Mouse (Mus musculus): ENCODE results near the gene Cmtm5. TPM values are rescaled to one million over a fixed set of nuclear protein-coding genes. Genes with fewer than 3 reads are reported as not detected.

Cmtm5 gene
- total and polyA plus RNA-seq, 2 experiments from 2014 or later: 19.9 to 22.7 TPM

DNA sequence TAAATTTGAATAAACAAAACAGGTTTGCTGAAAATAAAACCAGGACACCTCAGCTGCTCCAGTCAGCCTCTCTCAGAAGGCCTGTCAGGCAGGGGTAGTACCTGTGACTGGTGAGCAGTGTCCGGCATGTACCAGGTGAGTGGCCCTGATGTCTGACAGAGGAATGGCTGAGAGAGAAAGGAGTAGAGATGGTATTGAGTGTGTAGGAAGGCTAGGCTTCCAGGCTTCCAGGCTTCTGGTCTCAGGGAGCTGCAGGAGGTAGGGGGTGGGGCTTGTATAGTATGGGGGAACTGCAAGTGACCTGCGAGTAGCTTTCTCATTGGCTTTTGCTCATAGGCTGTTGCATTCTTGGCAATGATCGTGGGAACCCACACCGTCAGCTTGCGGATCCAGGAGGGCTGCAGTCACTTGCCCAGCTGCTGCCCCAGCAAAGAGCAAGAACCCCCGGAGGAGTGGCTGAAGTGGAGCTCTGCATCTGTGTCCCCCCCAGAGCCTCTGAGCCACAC lies 3.4 kb upstream of the Cmtm5 start, which contains the start of gene Il25:
Gene Il25, plus strand, starts transcription at position 51 of the 506 bp plus-strand sequence.
- DNase-seq (no peak), ATAC-seq (no peak)
- H3K9ac ChIP-seq: no peak within 1 kb of the TSS
- 34% methylated on average over 6 of the region's 6 CpGs for WGBS
- no peaks in the 10 kb centered on the region for H3K36me3 ChIP-seq (ENCODE audit: insufficient read depth)
- H3K4me3 ChIP-seq (ENCODE audit: low read depth, low read length): no peak within 1 kb of the TSS
- no peaks in the 10 kb centered on the region for H3K4me1 ChIP-seq (ENCODE audit: insufficient read depth)
- no peak within 1 kb of the TSS for H3K4me2 ChIP-seq (ENCODE audit: low read depth)
- no peak within 1 kb of the TSS for H3K27ac ChIP-seq (ENCODE audit: low read depth, low read length)
- TF ChIP-seq CTCF (IDR thresholded peaks at IDR 0.05; ENCODE audit: low read depth): no peak
- H3K9me3 ChIP-seq (ENCODE audit: low read length): no peaks in the 10 kb centered on the region
- no peaks in the 10 kb centered on the region for H3K27me3 ChIP-seq (ENCODE audit: insufficient read depth, low read length)

DNA sequence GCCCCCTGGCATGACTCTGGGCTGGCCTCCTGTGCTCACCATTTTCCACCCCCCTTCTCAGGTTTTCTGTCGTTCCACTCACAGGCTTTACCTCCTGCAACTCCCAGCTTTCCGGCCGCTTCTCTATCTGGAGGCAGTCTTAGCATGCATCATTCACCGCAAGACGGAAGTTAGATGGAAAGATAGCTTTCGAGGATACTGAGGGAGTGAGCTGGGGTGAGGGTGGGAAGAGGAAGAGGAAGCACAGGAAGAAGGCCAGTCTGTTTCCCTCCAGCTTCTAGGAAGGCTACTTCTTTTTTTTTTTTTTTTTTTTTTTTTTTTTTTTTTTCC lies 735 bp downstream of the Cmtm5 start:
- TF ChIP-seq CTCF (IDR thresholded peaks at IDR 0.05; ENCODE audit: low read depth): no peak
- no peak for DNase-seq
- no peaks in the 10 kb centered on the region for H3K4me1 ChIP-seq (ENCODE audit: insufficient read depth)
- no peak overlapping the region for H3K9ac ChIP-seq
- peak overlapping the region; percentile 71; the same call in 1 of the 2 replicates for H3K27ac ChIP-seq (ENCODE audit: low read depth, low read length)
- no peak overlapping the region for H3K4me2 ChIP-seq (ENCODE audit: low read depth)
- no peaks in the 10 kb centered on the region for H3K27me3 ChIP-seq (ENCODE audit: insufficient read depth, low read length)
- WGBS: 73% methylated on average over 6 of the region's 6 CpGs
- H3K4me3 ChIP-seq (ENCODE audit: low read depth, low read length): no peak overlapping the region
- ATAC-seq: no peak
- H3K36me3 ChIP-seq (ENCODE audit: insufficient read depth): no peaks in the 10 kb centered on the region
- H3K9me3 ChIP-seq (ENCODE audit: low read length): no peaks in the 10 kb centered on the region

DNA sequence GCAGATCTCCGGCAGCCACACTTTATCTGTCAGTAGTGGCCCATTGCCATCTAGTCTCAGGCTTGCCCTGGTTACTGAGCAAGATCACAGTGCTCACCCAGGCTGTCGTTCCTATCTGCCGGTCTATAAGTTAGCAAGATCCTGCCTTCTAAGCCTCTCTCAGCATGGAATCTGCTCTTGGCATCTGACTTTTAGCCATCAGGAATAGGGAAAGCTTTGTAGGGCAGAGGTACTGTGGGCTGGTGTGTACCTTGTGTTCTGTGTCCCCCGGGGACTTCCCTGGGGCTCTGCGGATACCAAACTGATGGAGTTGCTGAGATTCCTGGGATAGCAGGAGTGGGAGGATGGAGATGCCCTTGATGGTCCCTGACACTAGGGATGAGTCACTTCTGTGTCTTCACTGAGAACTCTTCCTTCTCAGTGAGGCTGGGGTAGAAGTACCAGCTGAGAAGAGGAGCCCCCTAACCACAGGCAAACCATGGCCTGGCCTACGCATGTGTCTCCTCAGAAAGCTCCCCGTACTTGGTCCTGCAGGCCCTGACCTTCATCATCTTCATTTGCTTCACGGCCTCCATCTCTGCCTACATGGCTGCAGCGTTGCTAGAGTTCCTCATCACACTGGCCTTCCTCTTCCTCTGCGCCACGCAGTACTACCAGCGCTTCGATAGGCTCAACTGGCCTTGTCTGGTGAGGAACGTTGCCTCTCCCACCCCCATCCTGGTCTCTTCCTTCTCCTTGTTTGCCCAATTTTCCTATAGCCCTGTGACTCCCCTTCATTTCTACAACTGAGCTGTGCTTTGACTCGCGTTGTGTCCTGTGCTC lies 1.5 kb downstream of the Cmtm5 start:
- H3K9ac ChIP-seq: no peak overlapping the region
- WGBS: 89% methylated on average over 16 of the region's 16 CpGs
- no peak for DNase-seq
- no peaks in the 10 kb centered on the region for H3K9me3 ChIP-seq (ENCODE audit: low read length)
- ATAC-seq: no peak
- no peaks in the 10 kb centered on the region for H3K27me3 ChIP-seq (ENCODE audit: insufficient read depth, low read length)
- no peaks in the 10 kb centered on the region for H3K4me1 ChIP-seq (ENCODE audit: insufficient read depth)
- no peak overlapping the region for H3K4me2 ChIP-seq (ENCODE audit: low read depth)
- no peaks in the 10 kb centered on the region for H3K36me3 ChIP-seq (ENCODE audit: insufficient read depth)
- no peak for TF ChIP-seq CTCF (IDR thresholded peaks at IDR 0.05; ENCODE audit: low read depth)
- H3K27ac ChIP-seq (ENCODE audit: low read depth, low read length): no peak overlapping the region
- H3K4me3 ChIP-seq (ENCODE audit: low read depth, low read length): no peak overlapping the region

DNA sequence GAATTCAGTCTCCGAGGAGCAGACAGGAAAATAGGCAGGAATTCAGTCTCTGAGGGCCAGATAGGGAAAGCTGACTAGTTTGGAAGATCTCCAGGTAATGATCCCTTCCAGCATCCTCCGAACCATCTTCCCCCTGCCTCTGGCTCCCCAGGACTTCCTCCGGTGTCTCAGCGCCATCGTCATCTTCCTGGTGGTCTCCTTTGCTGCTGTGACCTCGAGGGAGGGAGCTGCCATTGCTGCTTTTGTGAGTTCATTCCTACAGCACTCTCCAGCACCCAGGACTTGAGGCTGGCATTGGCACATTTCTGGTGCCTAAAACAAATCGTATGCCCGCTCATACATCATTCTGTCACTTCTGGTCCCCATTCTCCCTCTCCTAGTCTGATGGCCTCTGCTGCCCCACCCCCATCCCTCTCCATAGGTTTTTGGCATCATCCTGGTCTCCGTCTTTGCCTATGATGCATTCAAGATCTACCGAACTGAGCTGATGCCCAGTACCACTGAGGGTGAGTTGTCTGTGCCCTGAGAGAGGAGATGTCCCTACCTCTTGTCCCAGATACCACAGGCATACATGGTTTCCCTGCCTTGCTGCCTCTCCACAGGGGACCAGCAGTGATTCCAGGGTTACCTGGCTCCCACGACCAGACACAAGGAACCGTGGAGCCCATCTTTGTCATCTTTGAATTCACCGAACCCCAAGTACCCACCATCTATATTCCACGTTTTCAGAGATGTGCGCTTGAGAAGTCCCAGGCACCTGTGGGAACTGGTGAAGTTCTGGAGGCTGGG lies 2.6 kb downstream of the Cmtm5 start:
- Histone ChIP-seq H3K27me3 (ENCODE audit: insufficient read depth, low read length) (no peaks in the 10 kb centered on the region), H3K36me3 (ENCODE audit: insufficient read depth) (no peaks in the 10 kb centered on the region), H3K27ac (ENCODE audit: low read depth, low read length) (no peak overlapping the region), H3K9ac (no peak overlapping the region), H3K4me1 (ENCODE audit: insufficient read depth) (no peaks in the 10 kb centered on the region), H3K4me2 (ENCODE audit: low read depth) (no peak overlapping the region), H3K4me3 (ENCODE audit: low read depth, low read length) (no peak overlapping the region), H3K9me3 (ENCODE audit: low read length) (no peaks in the 10 kb centered on the region)
- WGBS: 81% methylated on average over 15 of the region's 15 CpGs
- no peak for DNase-seq
- TF ChIP-seq CTCF (IDR thresholded peaks at IDR 0.05; ENCODE audit: low read depth): no peak
- ATAC-seq: no peak

DNA sequence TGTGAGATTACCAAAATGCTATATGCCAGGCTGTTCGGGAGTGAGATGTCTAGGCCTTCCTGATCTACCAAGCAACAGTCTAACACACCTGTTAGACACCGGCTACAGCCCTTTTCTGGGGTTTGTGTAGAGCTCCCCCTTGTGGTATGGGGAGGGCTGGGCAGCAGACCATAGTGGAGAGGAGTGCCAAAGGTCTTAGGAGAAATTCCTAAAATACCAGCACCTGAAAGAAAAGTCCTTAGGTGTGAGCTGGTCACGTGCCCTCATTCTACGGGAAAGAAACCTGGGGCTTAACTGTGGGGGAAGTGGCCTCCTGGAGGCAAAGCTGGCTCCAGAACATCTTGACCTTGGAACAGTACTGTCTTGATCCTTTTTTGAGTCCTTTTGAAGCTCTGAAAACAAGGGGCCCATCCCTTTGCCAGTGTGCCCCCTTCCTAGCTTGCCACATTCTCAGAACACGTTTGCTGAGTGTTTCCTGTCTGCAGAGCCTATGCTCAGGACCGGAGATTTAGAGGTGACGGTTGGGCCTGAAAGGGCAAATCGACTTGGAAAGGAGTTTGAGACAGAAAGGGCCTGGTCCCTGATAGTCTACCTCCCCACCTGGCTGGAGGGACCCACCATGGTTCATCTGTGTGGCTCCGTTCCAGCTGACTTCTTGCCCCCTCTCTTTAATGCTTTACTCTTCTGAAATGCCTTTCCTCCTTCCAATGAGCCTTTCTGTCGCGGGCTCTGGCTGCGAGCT lies 3.5 kb downstream of the Cmtm5 start:
- DNase-seq: peak; percentile 39
- H3K9me3 ChIP-seq (ENCODE audit: low read length): no peaks in the 10 kb centered on the region
- H3K4me2 ChIP-seq (ENCODE audit: low read depth): no peak overlapping the region
- peak; percentile 70 for TF ChIP-seq CTCF (IDR thresholded peaks at IDR 0.05; ENCODE audit: low read depth)
- no peak for ATAC-seq
- 56% methylated on average over 12 of the region's 12 CpGs for WGBS
- no peak overlapping the region for H3K4me3 ChIP-seq (ENCODE audit: low read depth, low read length)
- H3K36me3 ChIP-seq (ENCODE audit: insufficient read depth): no peaks in the 10 kb centered on the region
- no peak overlapping the region for H3K9ac ChIP-seq
- no peak overlapping the region for H3K27ac ChIP-seq (ENCODE audit: low read depth, low read length)
- no peaks in the 10 kb centered on the region for H3K4me1 ChIP-seq (ENCODE audit: insufficient read depth)
- no peaks in the 10 kb centered on the region for H3K27me3 ChIP-seq (ENCODE audit: insufficient read depth, low read length)

DNA sequence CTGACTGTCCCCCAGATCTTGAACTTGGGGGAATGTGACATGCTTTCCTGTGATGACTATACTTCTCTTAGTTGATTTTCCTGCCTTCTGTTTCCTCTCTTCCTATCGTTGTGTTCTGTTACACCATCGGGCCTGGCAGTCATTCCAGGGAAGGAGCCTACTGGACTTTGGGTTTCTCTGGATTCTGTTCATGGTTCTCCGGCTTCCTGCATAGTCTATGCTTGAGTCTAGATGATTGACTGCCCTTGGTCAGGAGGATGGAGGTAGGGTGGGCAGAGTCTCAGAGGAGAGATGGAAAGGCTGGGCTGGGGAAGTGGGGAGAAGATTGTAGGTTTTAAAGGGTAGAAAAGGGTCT lies 4.1 kb downstream of the Cmtm5 start:
- no peak for ATAC-seq

More for the DNA sequence above, 4.1 kb downstream of the Cmtm5 start:
- Histone ChIP-seq H3K9me3 (ENCODE audit: low read length) (no peaks in the 10 kb centered on the region), H3K27ac (ENCODE audit: low read depth, low read length) (no peak overlapping the region), H3K4me3 (ENCODE audit: low read depth, low read length) (no peak overlapping the region), H3K36me3 (ENCODE audit: insufficient read depth) (no peaks in the 10 kb centered on the region), H3K27me3 (ENCODE audit: insufficient read depth, low read length) (no peaks in the 10 kb centered on the region), H3K4me2 (ENCODE audit: low read depth) (no peak overlapping the region), H3K9ac (no peak overlapping the region), H3K4me1 (ENCODE audit: insufficient read depth) (no peaks in the 10 kb centered on the region)
- WGBS: 85% methylated on average over 3 of the region's 3 CpGs
- no peak for DNase-seq
- TF ChIP-seq CTCF (IDR thresholded peaks at IDR 0.05; ENCODE audit: low read depth): no peak
